Mouse (Mus musculus) liver, embryonic 16.5 days (tissue): ENCODE measurements around the gene Rnf224. TPM values are rescaled to one million over a fixed set of nuclear protein-coding genes. Genes with fewer than 3 reads are reported as not detected.

Experiments used
- ATAC-seq: fragments of 200-750 bp; cut with Nextera tagmentation; 2 replicates; pipeline ENCODE4 v1.8.0; 2017; ENCODE audit warnings: low read depth, mild to moderate bottlenecking, moderate number of reproducible peaks, moderate library complexity
- H3K27ac ChIP-seq: fragments of 300-500 bp; sonication (generic); 2 replicates; pipeline ENCODE4 v1.5.1; 2014; ENCODE audit warnings: mild to moderate bottlenecking, low read length
- H3K27me3 ChIP-seq: fragments of 300-500 bp; sonication (generic); 2 replicates; pipeline ENCODE4 v1.6.1; 2014; ENCODE audit warnings: low read depth, low read length, mixed read lengths; ENCODE audit not compliant: control insufficient read depth, insufficient read depth
- H3K36me3 ChIP-seq: fragments of 300-500 bp; sonication (generic); 2 replicates; pipeline ENCODE4 v1.6.1; 2014; ENCODE audit warnings: mild to moderate bottlenecking; ENCODE audit not compliant: control insufficient read depth, insufficient read depth
- H3K4me1 ChIP-seq: fragments of 300-500 bp; sonication (generic); 2 replicates; pipeline ENCODE4 v1.6.1; 2014; ENCODE audit warnings: low read depth, low read length, mixed read lengths; ENCODE audit not compliant: control insufficient read depth
- H3K4me2 ChIP-seq: fragments of 300-500 bp; sonication (generic); 2 replicates; pipeline ENCODE4 v1.6.1; 2014; ENCODE audit warnings: low read depth, low read length, mixed read lengths
- H3K4me3 ChIP-seq: fragments of 300-500 bp; sonication (generic); 2 replicates; pipeline ENCODE4 v1.5.1; 2014; ENCODE audit warnings: low read depth, mild to moderate bottlenecking, low read length
- H3K9ac ChIP-seq: fragments of 300-500 bp; sonication (generic); 2 replicates; pipeline ENCODE4 v1.6.1; 2014; ENCODE audit warnings: low read depth, low read length
- H3K9me3 ChIP-seq: fragments of 300-500 bp; sonication (generic); replicated peaks from 2 replicates; pipeline ENCODE4 v1.6.1; 2016; ENCODE audit warnings: low read length; ENCODE audit not compliant: control insufficient read depth
- WGBS: fragments of 180-500 bp; shearing (Covaris S2); extraction: QIAGEN DNeasy Blood & Tissue Kit; methylation state at CpG from one replicate; pipeline ENCODE4 v1.1.7; 2014; ENCODE audit not compliant: insufficient replicate concordance; 5-methylcytosine and 5-hydroxymethylcytosine counted together
- polyA plus RNA-seq: library from polyadenylated mRNA; unstranded; fragments of >200 nt; fragmentation: Nextera tagmentation; extraction: Ambion mirVana; gene quantifications from 2 replicates; pipeline ENCODE4 v1.2.1, GENCODE M21; 2015

The Rnf224 gene
- polyA plus RNA-seq, 1 experiment from 2014 or later = not detected

GRCm38 (mm10) chr2:25225811-25226379 lies 10.7 kb downstream of the Rnf224 start:
- no peak for ATAC-seq
- peaks cover 18% of the 10 kb centered on the region for H3K36me3 ChIP-seq
- H3K4me3 ChIP-seq = peak overlapping the region; percentile 78
- H3K9ac ChIP-seq = peak overlapping the region; percentile 83
- peak overlapping the region; percentile 99 for H3K27ac ChIP-seq
- H3K9me3 ChIP-seq = no peaks in the 10 kb centered on the region
- 80% methylated on average over 8 of the region's 8 CpGs for WGBS
- peak overlapping the region; percentile 73 for H3K4me2 ChIP-seq
- H3K27me3 ChIP-seq = no peaks in the 10 kb centered on the region
- H3K4me1 ChIP-seq = peaks cover 29% of the 10 kb centered on the region

GRCm38 (mm10) chr2:25224766-25225752 lies 11.5 kb downstream of the Rnf224 start:
- Histone ChIP-seq H3K4me1 (peaks cover 29% of the 10 kb centered on the region), H3K9me3 (no peaks in the 10 kb centered on the region), H3K27me3 (no peaks in the 10 kb centered on the region), H3K4me2 (peak overlapping the region; percentile 73), H3K9ac (peak overlapping the region; percentile 83), H3K36me3 (peaks cover 18% of the 10 kb centered on the region), H3K4me3 (peak overlapping the region; percentile 81), H3K27ac (peak overlapping the region; percentile 99)
- WGBS = 2% methylated on average over 41 of the region's 41 CpGs
- ATAC-seq = peak; percentile 89

- Histone ChIP-seq H3K4me3 (peak within 1 kb of the TSS; percentile 81), H3K4me1 (peaks cover 29% of the 10 kb centered on the region), H3K36me3 (peaks cover 18% of the 10 kb centered on the region), H3K9ac (peak within 1 kb of the TSS; percentile 93), H3K27ac (peak within 1 kb of the TSS; percentile 100), H3K27me3 (no peaks in the 10 kb centered on the region), H3K9me3 (no peaks in the 10 kb centered on the region), H3K4me2 (peak within 1 kb of the TSS; percentile 73)
- 0% methylated on average over 17 of the region's 17 CpGs for WGBS
- ATAC-seq = no peak
These were observed 12.2 kb downstream of the Rnf224 start, which contains the start of gene Tubb4b for GRCm38 (mm10) chr2:25224492-25224765. Tubb4b (minus strand) TSS chr2:25224702.

GRCm38 (mm10) chr2:25223681-25224491 lies 12.7 kb downstream of the Rnf224 start:
- Histone ChIP-seq H3K4me3 (peak overlapping the region; percentile 81), H3K4me1 (peaks cover 27% of the 10 kb centered on the region), H3K9ac (peak overlapping the region; percentile 93), H3K36me3 (peaks cover 18% of the 10 kb centered on the region), H3K27me3 (no peaks in the 10 kb centered on the region), H3K27ac (peak overlapping the region; percentile 100), H3K4me2 (peak overlapping the region; percentile 71), H3K9me3 (no peaks in the 10 kb centered on the region)
- under 1% methylated on average over 52 of the region's 53 CpGs for whole genome bisulfite sequencing
- peak; percentile 75 for ATAC-seq

DNA sequence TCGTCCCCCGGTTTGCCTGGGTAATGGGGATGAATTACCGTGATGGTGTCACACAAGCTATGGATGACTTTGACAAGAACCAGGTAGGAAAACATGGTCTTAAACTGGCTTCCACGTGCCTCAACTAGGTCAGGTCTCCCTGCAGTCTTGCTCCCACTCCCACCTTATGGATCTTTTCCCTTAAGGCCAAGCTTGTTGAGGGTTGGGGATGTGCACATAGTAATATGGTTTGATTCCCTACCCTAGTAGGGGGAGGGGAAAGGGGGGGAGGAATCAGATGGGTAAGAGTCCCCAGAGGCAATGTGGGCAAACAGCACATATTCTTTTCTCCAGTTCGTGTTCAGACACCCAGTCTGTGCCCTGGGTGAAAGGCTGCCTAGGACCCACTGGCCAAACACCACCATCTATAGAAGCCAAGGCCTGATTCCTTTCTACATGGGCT lies 15.2 kb downstream of the Rnf224 start:
- H3K36me3 ChIP-seq = peaks cover 18% of the 10 kb centered on the region
- H3K4me3 ChIP-seq = peak overlapping the region; percentile 10; the same call in 1 of the 2 replicates
- H3K4me2 ChIP-seq = no peak overlapping the region
- H3K27me3 ChIP-seq = no peaks in the 10 kb centered on the region
- H3K4me1 ChIP-seq = peaks cover 18% of the 10 kb centered on the region
- no peak for ATAC-seq
- H3K9me3 ChIP-seq = no peaks in the 10 kb centered on the region
- no peak overlapping the region for H3K27ac ChIP-seq
- H3K9ac ChIP-seq = no peak overlapping the region
- WGBS = 67% methylated on average over 5 of the region's 5 CpGs

- Histone ChIP-seq H3K9me3 (no peaks in the 10 kb centered on the region), H3K36me3 (peaks cover 14% of the 10 kb centered on the region), H3K27ac (no peak within 1 kb of the TSS), H3K27me3 (no peaks in the 10 kb centered on the region), H3K4me3 (no peak within 1 kb of the TSS), H3K9ac (no peak within 1 kb of the TSS), H3K4me2 (no peak within 1 kb of the TSS), H3K4me1 (peaks cover 12% of the 10 kb centered on the region)
- ATAC-seq = no peak
These were observed 18.1 kb downstream of the Rnf224 start, which contains the start of gene Fam166a for GRCm38 (mm10) chr2:25218445-25218844. Fam166a (plus strand) TSS chr2:25218745.

GRCm38 (mm10) chr2:25217666-25218065 lies 18.9 kb downstream of the Rnf224 start:
- no peaks in the 10 kb centered on the region for H3K27me3 ChIP-seq
- ATAC-seq = no peak
- no peak overlapping the region for H3K4me3 ChIP-seq
- 51% methylated on average over 2 of the region's 2 CpGs for WGBS
- peaks cover 10% of the 10 kb centered on the region for H3K36me3 ChIP-seq
- H3K27ac ChIP-seq = no peak overlapping the region
- H3K4me2 ChIP-seq = no peak overlapping the region
- no peak overlapping the region for H3K9ac ChIP-seq
- H3K9me3 ChIP-seq = no peaks in the 10 kb centered on the region
- peaks cover 7% of the 10 kb centered on the region for H3K4me1 ChIP-seq

- 59% methylated on average over 3 of the region's 3 CpGs for WGBS
- Histone ChIP-seq H3K9ac (no peak within 1 kb of the TSS), H3K9me3 (no peaks in the 10 kb centered on the region), H3K27me3 (no peaks in the 10 kb centered on the region), H3K4me1 (peaks cover 18% of the 10 kb centered on the region), H3K4me3 (no peak within 1 kb of the TSS), H3K36me3 (no peaks in the 10 kb centered on the region), H3K4me2 (no peak within 1 kb of the TSS), H3K27ac (no peak within 1 kb of the TSS)
- no peak for ATAC-seq
These were observed 22.1 kb downstream of the Rnf224 start, which contains the start of gene Stpg3 for GRCm38 (mm10) chr2:25214444-25214843. Stpg3 (minus strand) TSS chr2:25214637.
